Mouse (Mus musculus): ENCODE measurements around the gene Relb.

- no peak for TF ChIP-seq POLR2A (IDR thresholded peaks at IDR 0.05; ENCODE audit: low read depth, low read length)
- TF ChIP-seq CTCF (IDR thresholded peaks at IDR 0.05; ENCODE audit: extremely low read depth, insufficient read length, insufficient replicate concordance, low read depth, low read length) = no peak
Measured at GRCm38 (mm10) chr7:19567426-19567825, 61.8 kb downstream of the Relb start.
